Mouse (Mus musculus) brain, embryonic 14.5 days (tissue): Measurements from ENCODE around the gene Zmym4.

Source experiments
- CTCF ChIP-seq: fragments of 200-500 bp; IDR thresholded peaks from 2 replicates; pipeline ENCODE4 v1.5.1; 2012; ENCODE audit warnings: inconsistent platforms, mild to moderate bottlenecking, moderate library complexity, borderline replicate concordance; ENCODE audit not compliant: insufficient read depth, insufficient read length; ENCODE audit errors: extremely low read depth
- POLR2A ChIP-seq: fragments of 200-500 bp; IDR thresholded peaks from 2 replicates; pipeline ENCODE4 v1.6.1; 2012; ENCODE audit warnings: mild to moderate bottlenecking, inconsistent platforms, borderline replicate concordance; ENCODE audit not compliant: poor library complexity, insufficient read depth, insufficient read length, severe bottlenecking; ENCODE audit errors: extremely low read depth

GRCm38 (mm10) chr4:126943421-126943820, 24.5 kb downstream of the Zmym4 start:
- TF ChIP-seq POLR2A, result no peak
- no peak for TF ChIP-seq CTCF
